Mouse (Mus musculus): ENCODE results near the gene Pus10.
"Not testable (repeated sequence)": the region's sequence is repeated elsewhere in the genome, so short reads cannot be mapped to it uniquely, and the experiment has no call there.

The Pus10 gene

GRCm38 (mm10) chr11:23758218-23758617 lies 92.7 kb downstream of the Pus10 start:
- no peak for DNase-seq (ENCODE audit: low read depth, low spot score)

- DNase-seq (ENCODE audit: low read depth, low spot score) = no peak
Measured at GRCm38 (mm10) chr11:23762635-23763034, 97.2 kb downstream of the Pus10 start.

DNA sequence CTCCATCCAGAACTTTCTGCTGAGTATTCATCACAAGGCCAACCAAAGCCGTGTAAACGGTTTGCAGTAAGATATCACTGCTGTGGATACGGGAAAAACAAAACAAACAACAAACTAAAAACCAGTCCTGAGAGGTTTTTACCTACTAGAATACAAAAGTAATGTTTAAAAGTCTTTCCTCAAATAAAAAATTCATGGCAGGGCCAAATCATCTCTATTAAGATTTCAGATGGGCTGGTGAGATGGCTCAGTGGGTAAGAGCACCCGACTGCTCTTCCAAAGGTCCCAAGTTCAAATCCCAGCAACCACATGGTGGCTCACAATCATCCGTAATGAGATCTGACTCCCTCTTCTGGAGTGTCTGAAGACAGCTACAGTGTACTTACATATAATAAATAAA lies 101.9 kb downstream of the Pus10 start:
- DNase-seq (ENCODE audit: low read depth, low spot score) = not testable (repeated sequence)

GRCm38 (mm10) chr11:23767928-23768327 lies 102.5 kb downstream of the Pus10 start:
- DNase-seq (ENCODE audit: low read depth, low spot score) = no peak

DNA sequence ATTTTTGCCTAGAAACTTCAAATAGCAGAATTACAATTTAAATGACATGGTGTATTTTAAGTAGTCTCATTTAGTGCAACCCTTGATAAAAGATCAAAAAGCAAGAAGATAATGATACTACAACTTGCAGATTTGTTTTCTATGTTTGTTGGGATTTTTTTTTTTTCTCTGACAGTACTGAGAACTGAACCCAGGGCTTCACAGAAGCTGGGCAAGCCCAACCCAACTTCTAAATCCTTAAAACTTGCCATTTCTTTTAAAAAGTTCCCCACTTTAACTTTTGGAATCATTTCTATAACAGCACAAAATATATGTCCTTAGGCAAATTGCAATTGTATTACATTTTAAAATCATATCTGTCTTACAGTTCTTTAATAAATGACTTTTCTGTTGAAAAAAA lies 103.6 kb downstream of the Pus10 start:
- no peak for DNase-seq (ENCODE audit: low read depth, low spot score)

DNA sequence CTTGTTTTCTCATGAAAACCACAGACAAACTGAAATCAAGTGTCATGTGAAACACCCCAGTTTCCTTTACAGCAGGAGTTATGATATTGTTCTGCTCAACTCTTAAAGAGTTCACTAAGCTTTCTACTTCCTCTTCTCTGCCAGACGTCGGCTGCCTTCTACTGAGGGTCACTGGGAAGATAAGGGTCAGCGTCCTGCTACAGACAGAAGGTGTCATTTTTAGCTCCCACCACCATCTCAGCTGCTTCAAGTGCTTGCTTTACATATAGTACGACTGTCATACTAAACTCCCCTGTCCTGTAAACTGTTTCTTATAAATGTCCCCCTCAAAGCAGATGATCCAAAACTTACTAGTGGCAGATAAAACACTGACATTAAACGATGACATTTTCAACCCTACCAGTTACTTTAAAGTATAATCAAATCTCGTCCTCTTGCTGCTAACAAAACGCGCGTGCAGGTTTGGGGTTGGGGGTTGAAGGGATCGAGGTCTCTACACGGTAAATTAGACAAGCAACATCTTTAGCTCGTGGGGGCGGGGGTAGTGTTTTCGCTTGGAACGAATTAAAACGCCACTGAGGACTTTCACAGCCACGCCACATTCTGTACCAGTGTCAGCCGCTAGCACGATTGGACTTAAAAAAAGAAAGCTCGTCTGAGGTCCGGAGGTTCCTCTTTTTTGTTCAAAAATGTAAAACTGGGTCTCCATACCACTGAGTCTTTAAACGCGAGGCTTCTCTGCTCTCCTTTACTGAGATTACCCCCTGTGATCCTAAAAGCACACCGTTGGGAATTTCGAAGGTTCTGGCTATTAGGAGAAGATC lies 104.4 kb downstream of the Pus10 start:
- DNase-seq (ENCODE audit: low read depth, low spot score) = peak; percentile 26

DNA sequence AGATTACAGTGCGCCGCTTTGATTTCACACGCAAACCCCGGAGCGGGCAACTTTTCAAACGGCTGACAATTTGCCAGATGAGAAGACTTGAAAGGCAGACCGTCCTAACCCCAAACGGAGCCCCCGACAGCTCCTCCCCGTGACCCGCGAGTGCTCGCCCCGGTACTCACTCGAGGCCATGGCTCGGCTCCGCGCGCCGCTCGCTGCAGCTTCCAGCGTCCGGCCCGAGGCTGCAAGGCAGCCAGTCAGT lies 105.0 kb downstream of the Pus10 start:
- no peak for DNase-seq (ENCODE audit: low read depth, low spot score)

GRCm38 (mm10) chr11:23770760-23771506 lies 105.5 kb downstream of the Pus10 start, which contains the start of gene Rel:
TSS of gene Rel (minus strand) at chr11:23770970.
- peak; percentile 93 for DNase-seq (ENCODE audit: low read depth, low spot score)

DNA sequence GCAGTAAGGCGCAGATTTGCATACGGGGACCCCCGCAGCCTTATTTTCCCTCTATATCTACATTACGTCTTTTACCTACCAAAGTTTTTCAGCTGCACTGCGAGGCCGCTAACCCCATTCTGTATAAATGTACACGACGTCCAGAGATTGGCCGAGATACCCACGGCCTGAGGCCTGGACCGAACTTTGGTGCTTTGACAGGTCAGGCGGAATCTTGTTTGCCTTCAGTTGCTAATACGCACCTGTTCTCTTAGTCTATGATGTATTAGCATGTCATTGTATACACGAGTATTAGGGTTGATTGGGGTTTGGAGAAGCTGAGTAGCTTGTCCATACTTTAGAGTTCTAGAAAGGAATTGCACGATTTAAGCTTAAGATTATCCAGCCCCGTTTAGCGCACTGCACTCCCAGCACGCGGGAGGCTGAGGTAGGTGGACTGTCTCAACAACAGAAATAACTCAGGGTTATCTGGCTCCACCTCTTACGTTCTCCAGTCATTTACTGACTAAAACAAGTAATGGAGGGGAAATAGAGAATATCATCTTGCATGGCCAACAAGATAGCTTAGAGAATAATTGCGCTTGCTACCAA lies 106.1 kb downstream of the Pus10 start:
- no peak for DNase-seq (ENCODE audit: low read depth, low spot score)

DNA sequence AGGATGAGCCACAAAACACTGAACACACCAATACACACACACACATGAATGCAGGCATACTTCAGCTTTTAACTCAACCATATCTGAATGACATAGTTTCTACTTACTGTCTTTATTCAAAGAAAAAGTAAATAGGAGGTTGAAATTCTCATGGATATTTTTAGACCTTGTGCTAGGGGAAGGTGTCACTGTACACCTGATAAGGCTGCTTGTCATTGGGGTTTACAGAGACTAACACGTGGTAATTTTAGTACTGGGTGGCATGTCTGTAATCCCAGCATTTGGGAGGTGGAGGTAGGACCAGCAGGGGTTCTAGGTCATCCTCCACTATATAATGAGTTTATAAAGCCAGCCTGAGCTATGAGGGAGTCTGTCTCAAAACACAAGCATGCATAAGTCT lies 107.0 kb downstream of the Pus10 start:
- DNase-seq (ENCODE audit: low read depth, low spot score) = no peak

GRCm38 (mm10) chr11:23778787-23779201 lies 113.3 kb downstream of the Pus10 start:
- DNase-seq (ENCODE audit: low read depth, low spot score) = no peak

DNA sequence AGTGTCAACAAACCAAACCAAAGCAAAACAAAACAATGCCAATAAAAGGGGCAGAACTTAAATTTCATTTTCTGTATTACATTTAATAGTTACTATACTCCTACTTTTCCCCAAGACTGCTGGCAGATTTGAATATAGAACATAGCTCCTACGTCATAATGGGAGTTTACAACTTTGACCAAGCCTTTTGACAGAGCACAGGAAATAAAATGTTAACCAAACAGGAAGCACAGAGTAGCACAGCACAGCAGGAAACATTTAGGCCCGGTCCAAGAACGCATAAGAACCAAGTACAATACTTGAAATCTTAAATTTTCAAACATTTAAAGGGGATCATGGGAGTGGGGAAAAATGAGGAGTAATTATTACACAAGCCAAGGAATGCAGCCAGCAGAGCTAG lies 116.6 kb downstream of the Pus10 start:
- no peak for DNase-seq (ENCODE audit: low read depth, low spot score)

All from skeletal muscle tissue, adult 2 months (tissue).